Mouse (Mus musculus): ENCODE measurements around the gene Hpd. TPM values are rescaled to one million over a fixed set of nuclear protein-coding genes. Genes with fewer than 3 reads are reported as not detected.

The Hpd gene
- polyA plus RNA-seq, 1 experiment from 2014 or later = not detected

GRCm38 (mm10) chr5:123134186-123134874 is 48.2 kb downstream of the Hpd start:
- no peaks in the 10 kb centered on the region for H3K27me3 ChIP-seq (ENCODE audit: control insufficient read depth, insufficient read depth, low read length)
- peak overlapping the region; percentile 100 for H3K4me2 ChIP-seq (replicated peaks)
- no peaks in the 10 kb centered on the region for H3K9me3 ChIP-seq (ENCODE audit: control insufficient read depth, low read length)
- H3K4me1 ChIP-seq (replicated peaks; ENCODE audit: control insufficient read depth, insufficient read depth, low read length) = peaks cover 58% of the 10 kb centered on the region
- H3K36me3 ChIP-seq (replicated peaks; ENCODE audit: control insufficient read depth, insufficient read depth) = peaks cover 52% of the 10 kb centered on the region
- H3K4me3 ChIP-seq (replicated peaks; ENCODE audit: low read length) = peak overlapping the region; percentile 91
- H3K27ac ChIP-seq = peak overlapping the region; percentile 99
- DNase-seq (ENCODE audit: low spot score) (no peak), ATAC-seq (ENCODE audit: low FRiP score) (no peak)
- 16% methylated on average over 13 of the region's 13 CpGs for WGBS
- H3K9ac ChIP-seq = peak overlapping the region; percentile 100

GRCm38 (mm10) chr5:123133784-123134143 is 48.8 kb downstream of the Hpd start:
- peak overlapping the region; percentile 91 for H3K4me3 ChIP-seq (replicated peaks; ENCODE audit: low read length)
- no peak for DNase-seq (ENCODE audit: low spot score)

GRCm38 (mm10) chr5:123133083-123133783 is 49.3 kb downstream of the Hpd start:
- WGBS = 16% methylated on average over 18 of the region's 18 CpGs
- no peaks in the 10 kb centered on the region for H3K9me3 ChIP-seq (ENCODE audit: control insufficient read depth, low read length)
- H3K4me3 ChIP-seq (replicated peaks; ENCODE audit: low read length) = peak overlapping the region; percentile 91
- DNase-seq (ENCODE audit: low spot score) = peak; percentile 82
- peak overlapping the region; percentile 100 for H3K4me2 ChIP-seq (replicated peaks)
- peaks cover 58% of the 10 kb centered on the region for H3K4me1 ChIP-seq (replicated peaks; ENCODE audit: control insufficient read depth, insufficient read depth, low read length)
- peaks cover 62% of the 10 kb centered on the region for H3K36me3 ChIP-seq (replicated peaks; ENCODE audit: control insufficient read depth, insufficient read depth)
- peak overlapping the region; percentile 99 for H3K27ac ChIP-seq
- no peak for ATAC-seq (ENCODE audit: low FRiP score)
- H3K27me3 ChIP-seq (ENCODE audit: control insufficient read depth, insufficient read depth, low read length) = no peaks in the 10 kb centered on the region
- H3K9ac ChIP-seq = peak overlapping the region; percentile 100

More at GRCm38 (mm10) chr5:123133784-123134143, 48.8 kb downstream of the Hpd start:
- H3K4me2 ChIP-seq (replicated peaks) = peak overlapping the region; percentile 100
- no peaks in the 10 kb centered on the region for H3K9me3 ChIP-seq (ENCODE audit: control insufficient read depth, low read length)
- 14% methylated on average over 7 of the region's 7 CpGs for WGBS
- H3K9ac ChIP-seq = peak overlapping the region; percentile 100
- ATAC-seq (ENCODE audit: low FRiP score) = no peak
- peaks cover 57% of the 10 kb centered on the region for H3K36me3 ChIP-seq (replicated peaks; ENCODE audit: control insufficient read depth, insufficient read depth)
- no peaks in the 10 kb centered on the region for H3K27me3 ChIP-seq (ENCODE audit: control insufficient read depth, insufficient read depth, low read length)
- peaks cover 58% of the 10 kb centered on the region for H3K4me1 ChIP-seq (replicated peaks; ENCODE audit: control insufficient read depth, insufficient read depth, low read length)
- peak overlapping the region; percentile 99 for H3K27ac ChIP-seq

DNA sequence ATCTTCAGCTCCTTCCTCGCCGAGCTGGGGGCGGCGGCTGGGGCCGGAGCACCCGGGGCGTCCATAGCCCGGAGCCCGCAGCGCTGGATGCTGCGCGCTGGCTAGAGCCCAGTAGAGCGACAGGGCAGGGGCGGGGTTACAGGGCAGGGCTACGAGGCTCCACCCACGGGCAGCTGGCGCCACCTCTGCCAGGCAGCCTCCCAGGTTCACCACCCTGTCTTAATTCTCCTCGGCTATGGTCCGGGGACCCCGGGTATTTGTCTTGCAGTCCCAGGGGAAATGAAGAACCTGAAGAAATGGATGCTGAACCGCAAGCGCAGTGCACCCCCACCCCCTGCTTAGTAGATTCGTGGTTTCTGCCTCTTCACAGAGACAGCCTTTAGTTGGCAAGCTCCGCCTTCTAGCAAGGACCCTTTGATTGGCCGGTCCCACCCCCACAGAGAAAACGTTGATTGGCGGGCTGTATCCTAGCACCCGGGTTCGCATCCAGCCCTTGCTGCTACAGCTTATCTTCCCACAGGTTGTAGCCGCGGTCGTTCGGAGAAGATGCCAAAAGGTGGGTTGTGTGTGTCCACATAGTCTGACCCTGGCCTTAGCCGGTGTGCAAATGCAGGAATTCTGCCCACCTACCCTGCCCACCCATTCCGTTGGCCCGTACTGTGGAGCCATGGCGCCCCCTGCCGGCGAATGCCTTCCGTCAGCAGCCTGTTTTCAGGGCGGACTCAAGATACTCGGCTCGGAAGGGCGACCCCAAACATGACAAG is 50.0 kb downstream of the Hpd start, which contains the start of gene Rhof:
TSS of gene Rhof (minus strand) at position 385 of the 764 bp plus-strand sequence.
- Histone ChIP-seq H3K9ac (peak within 1 kb of the TSS; percentile 100), H3K4me1 (replicated peaks; ENCODE audit: control insufficient read depth, insufficient read depth, low read length) (peaks cover 58% of the 10 kb centered on the region), H3K27me3 (ENCODE audit: control insufficient read depth, insufficient read depth, low read length) (no peaks in the 10 kb centered on the region), H3K4me3 (replicated peaks; ENCODE audit: low read length) (peak within 1 kb of the TSS; percentile 91), H3K9me3 (ENCODE audit: control insufficient read depth, low read length) (no peaks in the 10 kb centered on the region), H3K27ac (peak within 1 kb of the TSS; percentile 99), H3K36me3 (replicated peaks; ENCODE audit: control insufficient read depth, insufficient read depth) (peaks cover 65% of the 10 kb centered on the region), H3K4me2 (replicated peaks) (peak within 1 kb of the TSS; percentile 100)
- WGBS = 2% methylated on average over 44 of the region's 44 CpGs
- DNase-seq (ENCODE audit: low spot score) = no peak
- ATAC-seq (ENCODE audit: low FRiP score) = peak; percentile 35

- no peak overlapping the region for H3K9ac ChIP-seq
- H3K4me3 ChIP-seq (replicated peaks; ENCODE audit: low read length) = no peak overlapping the region
- peaks cover 68% of the 10 kb centered on the region for H3K36me3 ChIP-seq (replicated peaks; ENCODE audit: control insufficient read depth, insufficient read depth)
- DNase-seq (ENCODE audit: low spot score) = no peak
- H3K4me2 ChIP-seq (replicated peaks) = no peak overlapping the region
- no peak overlapping the region for H3K27ac ChIP-seq
- no peaks in the 10 kb centered on the region for H3K27me3 ChIP-seq (ENCODE audit: control insufficient read depth, insufficient read depth, low read length)
- ATAC-seq (ENCODE audit: low FRiP score) = no peak
- H3K4me1 ChIP-seq (replicated peaks; ENCODE audit: control insufficient read depth, insufficient read depth, low read length) = peaks cover 42% of the 10 kb centered on the region
- 91% methylated on average over 5 of the region's 5 CpGs for WGBS
- H3K9me3 ChIP-seq (ENCODE audit: control insufficient read depth, low read length) = no peaks in the 10 kb centered on the region
Observed at GRCm38 (mm10) chr5:123130814-123131148, 51.7 kb downstream of the Hpd start.

DNA sequence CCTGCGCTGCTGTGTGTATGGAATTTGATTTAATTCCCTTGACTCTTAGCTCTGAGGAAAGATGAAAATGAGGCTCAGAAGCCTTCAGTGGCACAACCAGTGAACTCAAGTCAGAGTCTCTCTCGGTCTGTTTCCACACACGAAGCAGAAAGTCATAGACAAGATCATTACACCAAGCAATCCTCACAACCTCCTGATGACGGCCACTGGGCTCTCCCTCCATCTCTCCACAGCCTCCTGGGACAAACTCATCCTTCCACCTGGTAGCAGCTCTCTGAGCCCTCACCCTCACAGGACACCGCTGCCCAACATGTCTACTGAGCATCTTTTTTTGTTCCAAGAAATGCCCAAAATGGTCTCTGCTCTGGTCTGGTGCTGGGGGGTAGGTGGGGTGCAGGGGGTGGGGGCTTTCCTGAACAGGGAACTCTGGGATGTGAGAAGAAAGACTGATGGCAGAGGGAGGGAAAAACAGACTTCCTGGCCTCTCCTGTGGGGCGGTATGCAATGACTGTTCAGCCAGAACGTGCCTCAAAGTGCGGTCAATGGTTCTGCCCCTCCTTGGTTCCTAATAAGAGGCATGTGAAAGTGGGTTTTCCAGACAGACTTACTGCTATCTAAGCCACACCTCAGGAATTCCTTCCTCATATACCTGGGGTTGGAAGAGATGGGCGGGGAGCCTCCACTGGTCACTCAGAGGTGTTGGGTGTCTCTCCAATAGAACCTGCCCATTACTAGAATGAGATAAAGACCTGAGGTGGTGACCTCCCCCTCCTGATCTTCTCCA is 52.3 kb downstream of the Hpd start:
- Histone ChIP-seq H3K9me3 (ENCODE audit: control insufficient read depth, low read length) (no peaks in the 10 kb centered on the region), H3K27me3 (ENCODE audit: control insufficient read depth, insufficient read depth, low read length) (no peaks in the 10 kb centered on the region), H3K4me1 (replicated peaks; ENCODE audit: control insufficient read depth, insufficient read depth, low read length) (peaks cover 36% of the 10 kb centered on the region), H3K9ac (no peak overlapping the region), H3K4me2 (replicated peaks) (no peak overlapping the region), H3K27ac (no peak overlapping the region), H3K36me3 (replicated peaks; ENCODE audit: control insufficient read depth, insufficient read depth) (peaks cover 66% of the 10 kb centered on the region), H3K4me3 (replicated peaks; ENCODE audit: low read length) (no peak overlapping the region)
- WGBS = 92% methylated on average over 9 of the region's 9 CpGs
- ATAC-seq (ENCODE audit: low FRiP score) (no peak), DNase-seq (ENCODE audit: low spot score) (no peak)

GRCm38 (mm10) chr5:123129170-123129757 is 53.3 kb downstream of the Hpd start:
- H3K27me3 ChIP-seq (ENCODE audit: control insufficient read depth, insufficient read depth, low read length) = no peaks in the 10 kb centered on the region
- H3K4me2 ChIP-seq (replicated peaks) = no peak overlapping the region
- ATAC-seq (ENCODE audit: low FRiP score) (no peak), DNase-seq (ENCODE audit: low spot score) (no peak)
- H3K4me1 ChIP-seq (replicated peaks; ENCODE audit: control insufficient read depth, insufficient read depth, low read length) = peaks cover 26% of the 10 kb centered on the region
- H3K36me3 ChIP-seq (replicated peaks; ENCODE audit: control insufficient read depth, insufficient read depth) = peaks cover 59% of the 10 kb centered on the region
- no peak overlapping the region for H3K9ac ChIP-seq
- no peak overlapping the region for H3K4me3 ChIP-seq (replicated peaks; ENCODE audit: low read length)
- H3K27ac ChIP-seq = no peak overlapping the region
- WGBS = 86% methylated on average over 10 of the region's 10 CpGs
- no peaks in the 10 kb centered on the region for H3K9me3 ChIP-seq (ENCODE audit: control insufficient read depth, low read length)

DNA sequence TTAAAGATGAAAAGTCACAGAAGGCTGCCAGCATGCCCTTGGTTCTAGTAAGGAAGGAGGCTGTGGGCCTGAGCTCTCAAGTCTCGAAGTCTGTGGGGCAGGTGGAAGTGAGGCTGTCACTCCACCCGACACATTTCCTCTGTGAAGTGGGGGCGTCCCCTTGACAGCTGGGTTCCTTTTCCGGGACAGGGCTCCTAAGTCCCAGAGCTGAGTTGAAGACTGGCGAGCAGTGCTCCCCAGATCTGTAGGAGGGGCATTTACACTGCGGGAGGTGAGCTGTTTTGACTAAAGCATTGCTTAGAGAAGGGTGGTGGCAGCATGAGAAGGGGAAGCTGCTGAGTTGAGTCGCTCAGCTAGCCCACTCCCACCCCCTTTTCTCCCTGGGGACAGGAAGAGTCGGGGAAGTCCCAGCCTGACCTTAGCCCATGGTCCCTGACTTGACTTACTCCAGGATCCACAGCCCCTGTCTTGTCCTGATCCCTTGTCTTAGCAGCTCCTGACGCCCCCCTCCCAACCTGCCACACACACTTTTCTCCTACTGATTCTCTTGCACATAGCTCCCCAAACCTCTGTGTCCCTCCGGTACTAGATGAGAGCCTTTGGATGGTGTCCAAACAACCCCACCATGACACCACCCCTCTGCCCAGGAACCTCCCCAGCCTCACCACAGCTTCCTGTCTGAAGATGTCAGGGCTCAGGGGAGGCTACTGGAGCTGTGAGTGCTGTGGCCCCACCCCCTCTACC is 53.9 kb downstream of the Hpd start:
- 63% methylated on average over 10 of the region's 10 CpGs for WGBS
- Histone ChIP-seq H3K27me3 (ENCODE audit: control insufficient read depth, insufficient read depth, low read length) (no peaks in the 10 kb centered on the region), H3K9me3 (ENCODE audit: control insufficient read depth, low read length) (no peaks in the 10 kb centered on the region), H3K4me1 (replicated peaks; ENCODE audit: control insufficient read depth, insufficient read depth, low read length) (peaks cover 20% of the 10 kb centered on the region), H3K27ac (no peak overlapping the region), H3K4me2 (replicated peaks) (no peak overlapping the region), H3K36me3 (replicated peaks; ENCODE audit: control insufficient read depth, insufficient read depth) (peaks cover 56% of the 10 kb centered on the region), H3K4me3 (replicated peaks; ENCODE audit: low read length) (no peak overlapping the region), H3K9ac (no peak overlapping the region)
- DNase-seq (ENCODE audit: low spot score) = no peak
- ATAC-seq (ENCODE audit: low FRiP score) = no peak

Measured in hindbrain, embryonic 14.5 days (tissue).